Mouse (Mus musculus) MEL (cell line): ENCODE results near the gene Ptprk. TPM values are rescaled to one million over a fixed set of nuclear protein-coding genes. Genes with fewer than 3 reads are reported as not detected.

Source experiments
- DNase-seq: peaks from one replicate; pipeline ENCODE4 v3.0.0; 2011; ENCODE audit warnings: low read depth, low spot score
- H3K27ac ChIP-seq: 2 replicates; pipeline ENCODE4 v1.5.1; 2012; ENCODE audit warnings: low read depth, mild to moderate bottlenecking, control low read depth, low read length, moderate library complexity; ENCODE audit not compliant: control insufficient read depth
- H3K27me3 ChIP-seq, 2 experiments: fragments of 150-350 bp in 1 of 2; sonication (generic) in 1 of 2; 2 replicates each; pipeline ENCODE4 v1.6.1; 2012; ENCODE audit warnings: low read length in 2 of 2, mild to moderate bottlenecking in 2 of 2, improper control_type of control experiment in 1 of 2, moderate library complexity in 1 of 2; ENCODE audit not compliant: insufficient read depth in 2 of 2, control insufficient read depth in 1 of 2
- H3K36me3 ChIP-seq, 2 experiments: 2 replicates each; pipeline ENCODE4 v1.6.1; 2012 to 2014; ENCODE audit warnings: low read length in 2 of 2, improper control_type of control experiment in 1 of 2, inconsistent platforms in 1 of 2, mild to moderate bottlenecking in 1 of 2; ENCODE audit not compliant: insufficient read depth in 2 of 2, control insufficient read depth in 1 of 2
- H3K4me1 ChIP-seq, 2 experiments: fragments of 150-350 bp in 1 of 2; sonication (generic) in 1 of 2; 2 replicates each; pipeline ENCODE4 v1.6.1; 2012; ENCODE audit warnings: low read length in 2 of 2, improper control_type of control experiment in 1 of 2, mild to moderate bottlenecking in 1 of 2; ENCODE audit not compliant: insufficient read depth in 2 of 2, control insufficient read depth in 1 of 2
- H3K4me3 ChIP-seq, 2 experiments: fragments of 150-350 bp in 1 of 2; sonication (generic) in 1 of 2; 2 replicates each; pipeline ENCODE4 v1.5.1; 2012; ENCODE audit warnings: low read depth in 2 of 2, low read length in 2 of 2, mild to moderate bottlenecking in 2 of 2, moderate library complexity in 2 of 2, control low read depth in 1 of 2, improper control_type of control experiment in 1 of 2; ENCODE audit not compliant: control insufficient read depth in 1 of 2, insufficient read depth in 1 of 2
- H3K79me2 ChIP-seq: 2 replicates; pipeline ENCODE4 v1.6.1; 2012; ENCODE audit warnings: mild to moderate bottlenecking, low read length, moderate library complexity; ENCODE audit not compliant: control insufficient read depth, poor library complexity, insufficient read depth
- H3K9ac ChIP-seq: 2 replicates; pipeline ENCODE4 v1.6.1; 2012; ENCODE audit warnings: low read depth, mild to moderate bottlenecking, control low read depth, low read length, moderate library complexity; ENCODE audit not compliant: control insufficient read depth, poor library complexity, severe bottlenecking
- H3K9me3 ChIP-seq: fragments of 150-350 bp; sonication (generic); replicated peaks from 2 replicates; pipeline ENCODE4 v1.6.1; 2012; ENCODE audit warnings: mild to moderate bottlenecking, low read length, improper control_type of control experiment, moderate library complexity; ENCODE audit not compliant: insufficient read depth
- CHD1 ChIP-seq: IDR thresholded peaks from 2 replicates; pipeline ENCODE4 v1.6.1; 2012; ENCODE audit warnings: low read depth, mild to moderate bottlenecking, inconsistent platforms, low read length, improper control_type of control experiment
- CHD2 ChIP-seq: IDR thresholded peaks from 2 replicates; pipeline ENCODE4 v1.6.1; 2011; ENCODE audit warnings: low read length, improper control_type of control experiment
- GABPA ChIP-seq: IDR thresholded peaks from 2 replicates; pipeline ENCODE4 v1.6.1; 2012; ENCODE audit warnings: low read depth, mild to moderate bottlenecking, inconsistent platforms, low read length, improper control_type of control experiment, moderate library complexity
- GATA1 ChIP-seq: IDR thresholded peaks from 2 replicates; pipeline ENCODE4 v1.6.1; 2011; ENCODE audit warnings: low read depth, low read length, improper control_type of control experiment
- JUND ChIP-seq: IDR thresholded peaks from 2 replicates; pipeline ENCODE4 v1.6.1; 2011; ENCODE audit warnings: low read depth, mild to moderate bottlenecking, improper control_type of control experiment, low read length
- MAFK ChIP-seq: IDR thresholded peaks from 2 replicates; pipeline ENCODE4 v1.6.1; 2011; ENCODE audit warnings: low read depth, mild to moderate bottlenecking, low read length, improper control_type of control experiment, borderline replicate concordance
- MYB ChIP-seq: IDR thresholded peaks from 2 replicates; pipeline ENCODE4 v1.6.1; 2011; ENCODE audit warnings: mild to moderate bottlenecking, low read depth, low read length, improper control_type of control experiment
- NRF1 ChIP-seq: IDR thresholded peaks from 2 replicates; pipeline ENCODE4 v1.6.1; 2014; ENCODE audit warnings: low read depth, mild to moderate bottlenecking, inconsistent platforms, low read length, improper control_type of control experiment, moderate library complexity; ENCODE audit not compliant: poor library complexity, insufficient read depth, severe bottlenecking
- POLR2AphosphoS2 ChIP-seq: IDR thresholded peaks from 2 replicates; pipeline ENCODE4 v1.6.1; 2011; ENCODE audit warnings: low read length, improper control_type of control experiment
- RAD21 ChIP-seq: IDR thresholded peaks from 2 replicates; pipeline ENCODE4 v1.6.1; 2011; ENCODE audit warnings: mild to moderate bottlenecking, low read depth, low read length, improper control_type of control experiment
- SIN3A ChIP-seq: IDR thresholded peaks from 2 replicates; pipeline ENCODE4 v1.6.1; 2012; ENCODE audit warnings: low read length, improper control_type of control experiment, inconsistent platforms
- SMC3 ChIP-seq: IDR thresholded peaks from 2 replicates; pipeline ENCODE4 v1.6.1; 2011; ENCODE audit warnings: low read depth, low read length, improper control_type of control experiment
- ZMIZ1 ChIP-seq: IDR thresholded peaks from 2 replicates; pipeline ENCODE4 v1.6.1; 2012; ENCODE audit warnings: low read depth, mild to moderate bottlenecking, inconsistent platforms, low read length, improper control_type of control experiment, moderate library complexity
- ZNF384 ChIP-seq: IDR thresholded peaks from 2 replicates; pipeline ENCODE4 v1.6.1; 2012; ENCODE audit warnings: low read depth, mild to moderate bottlenecking, inconsistent platforms, low read length, improper control_type of control experiment
- polyA plus RNA-seq, 2 experiments: library from polyadenylated mRNA; stranded (reverse) in 1 of 2; unstranded in 1 of 2; fragments of >175 nt in 1 of 2; fragments of >200 nt in 1 of 2; gene quantifications; 2 replicates each; pipeline versions ENCODE4 v1.2.1 to v1.2.4; 2012; ENCODE audit warnings: low replicate concordance in 2 of 2, low read depth in 1 of 2; ENCODE audit not compliant: insufficient read length in 2 of 2, insufficient read depth in 1 of 2, missing spikeins in 1 of 2
- total RNA-seq: library from RNA; depleted of rRNA; stranded (reverse); fragments of 300-350 nt; gene quantifications from 2 replicates; pipeline ENCODE4 v1.2.3, GENCODE M21; 2012

Ptprk gene
- total and polyA plus RNA-seq, 3 experiments, result under 0.01 TPM; not detected in 2

- H3K9me3 ChIP-seq, result no peaks in the 10 kb centered on the region
- DNase-seq, result no peak
- H3K4me1 ChIP-seq, result no peaks in the 10 kb centered on the region
- TF ChIP-seq ZNF384 (no peak), SMC3 (no peak), POLR2AphosphoS2 (no peak), ZMIZ1 (no peak), MAFK (no peak), RAD21 (no peak), SIN3A (no peak), NRF1 (no peak), GABPA (no peak), JUND (no peak), CHD1 (no peak), GATA1 (no peak), MYB (no peak), CHD2 (no peak)
- no peaks in the 10 kb centered on the region for H3K36me3 ChIP-seq
- H3K79me2 ChIP-seq, result no peaks in the 10 kb centered on the region
- no peak overlapping the region for H3K9ac ChIP-seq
- H3K27ac ChIP-seq, result no peak overlapping the region
- no peaks in the 10 kb centered on the region for H3K27me3 ChIP-seq
- H3K4me3 ChIP-seq, result no peak overlapping the region
These were observed 567.3 kb downstream of the Ptprk start for GRCm38 (mm10) chr10:28641887-28642286.
